Mouse (Mus musculus): ENCODE results near the gene Gcgr. TPM values are rescaled to one million over a fixed set of nuclear protein-coding genes. Genes with fewer than 3 reads are reported as not detected.

The Gcgr gene
- 1 to 10 TPM; 1.7 to 1.8 TPM for total RNA-seq (2021)

GRCm38 (mm10) chr11:120530085-120530964, at the start of gene Gcgr:
Gene Gcgr (plus strand): TSS chr11:120530699.
- DNase-seq, result peak; percentile 39

DNA sequence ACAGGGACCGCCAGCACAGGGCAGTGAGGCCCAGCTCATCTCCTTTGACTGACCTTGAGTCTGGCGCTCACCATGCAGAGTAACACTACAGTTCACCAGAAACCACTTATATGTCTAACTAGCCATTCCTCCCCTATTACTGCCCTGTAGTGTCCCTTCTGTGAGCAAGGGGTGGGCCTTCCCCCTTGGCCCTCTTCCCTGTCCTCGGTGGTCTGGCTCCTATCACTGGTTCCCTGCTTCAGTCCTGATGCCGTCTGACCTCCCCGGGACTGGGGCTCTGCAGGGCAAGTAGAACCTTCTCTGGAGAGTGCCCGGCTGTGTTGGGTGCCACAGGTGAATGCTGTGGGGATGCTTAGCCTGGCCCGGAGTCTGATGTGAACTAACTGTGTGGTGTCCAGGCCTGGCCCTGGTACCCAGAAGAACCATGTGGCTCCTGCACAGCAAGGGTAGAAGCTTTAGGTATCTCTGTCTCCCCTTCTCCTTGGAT, 47.0 kb upstream of the Gcgr start:
- no peak for DNase-seq

GRCm38 (mm10) chr11:120484265-120484981, 46.1 kb upstream of the Gcgr start, which contains the start of gene Mrpl12:
Gene Mrpl12 (plus strand): TSS chr11:120484613.
- peak; percentile 88 for DNase-seq

DNA sequence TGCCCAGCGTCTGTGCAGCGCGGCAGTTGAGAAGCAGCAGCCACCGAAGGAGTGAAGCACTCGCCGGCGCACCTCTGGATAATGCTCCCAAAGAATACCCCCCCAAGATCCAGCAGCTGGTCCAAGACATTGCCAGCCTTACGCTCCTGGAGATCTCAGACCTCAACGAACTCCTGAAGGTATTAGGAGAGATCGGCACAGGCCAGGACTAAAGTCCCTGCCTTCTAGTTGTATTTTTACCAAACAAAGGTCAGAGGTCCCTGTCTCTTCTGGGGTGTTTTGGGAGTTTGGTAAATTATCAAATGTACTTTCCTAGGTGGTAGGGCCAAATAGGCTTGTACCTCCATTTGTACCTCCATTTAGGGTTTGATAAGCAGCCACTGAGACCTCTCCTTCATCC, 45.2 kb upstream of the Gcgr start:
- no peak for DNase-seq

- DNase-seq, result no peak
Observed at GRCm38 (mm10) chr11:120488516-120488915, 42.0 kb upstream of the Gcgr start.

DNA sequence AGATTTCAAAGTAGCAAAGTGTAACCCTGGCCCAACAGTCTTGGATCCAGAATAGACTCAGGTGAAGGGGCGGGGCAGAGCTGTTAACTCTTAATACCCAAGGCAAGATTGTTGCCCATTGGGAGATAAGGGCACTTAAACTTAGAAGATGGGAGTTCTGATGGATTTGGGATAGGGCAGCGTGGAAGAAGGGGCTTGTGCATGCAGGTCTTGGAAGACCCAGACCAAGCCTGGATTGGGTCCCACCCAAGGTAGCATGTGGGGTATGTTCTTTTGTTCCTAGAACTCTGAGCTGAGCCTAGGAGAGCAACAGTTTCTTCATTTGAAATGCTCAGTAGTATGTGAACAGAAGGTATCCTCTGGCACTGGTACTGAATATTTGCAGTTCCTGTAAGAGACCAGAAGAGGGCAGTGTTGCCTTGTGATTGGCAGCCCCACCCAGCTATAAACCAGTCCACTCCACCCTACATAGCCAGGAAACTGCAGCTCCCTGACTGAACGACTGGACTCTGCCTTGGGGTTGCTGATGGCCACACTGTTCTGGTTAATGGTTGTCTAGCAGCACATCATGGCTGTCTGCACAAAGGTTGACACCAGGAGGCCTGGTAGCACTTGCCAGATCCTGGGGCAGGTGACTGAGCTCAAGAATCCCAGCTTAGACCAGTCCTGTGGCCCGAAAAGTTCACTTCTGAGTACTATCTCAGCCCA, 41.3 kb upstream of the Gcgr start:
- peak; percentile 72 for DNase-seq

DNA sequence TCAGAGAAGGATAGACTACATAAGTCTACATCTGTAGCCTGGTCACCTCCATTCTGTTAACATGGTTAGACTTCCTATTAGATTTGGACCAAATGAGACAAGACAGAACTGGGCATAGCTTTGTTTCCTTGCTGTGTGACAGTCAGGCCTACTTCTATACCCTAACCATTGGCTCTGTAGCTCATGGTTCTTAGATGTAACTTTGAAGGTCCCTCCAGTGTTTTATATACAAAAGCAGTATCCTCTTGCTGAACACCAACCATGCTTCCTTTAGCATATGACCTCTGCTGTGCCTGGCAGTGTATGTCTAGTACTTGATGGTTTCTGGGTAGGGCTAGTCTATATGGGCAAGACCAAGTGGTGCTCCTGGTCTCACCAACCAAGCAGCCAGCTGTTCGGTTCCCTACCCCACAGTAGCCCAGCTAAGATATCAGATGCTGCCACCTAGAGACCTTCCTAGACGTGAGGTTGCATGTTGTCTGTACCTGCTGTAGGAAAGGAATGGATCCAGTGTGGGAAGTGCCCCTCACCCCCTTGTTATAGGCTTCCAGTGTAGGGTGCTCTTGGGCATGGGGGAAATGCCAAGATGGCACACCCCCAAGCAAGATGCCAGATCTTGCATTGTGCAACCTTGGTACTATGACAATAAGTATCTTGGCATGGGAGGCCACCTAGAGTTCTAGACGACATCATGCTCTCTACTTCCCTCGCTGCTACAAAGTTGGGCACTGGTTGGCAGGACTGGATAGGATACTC, 40.0 kb upstream of the Gcgr start:
- DNase-seq, result no peak

GRCm38 (mm10) chr11:120491317-120492023, 39.0 kb upstream of the Gcgr start, which contains the start of gene Slc25a10:
Gene Slc25a10 (plus strand): TSS chr11:120491840.
- DNase-seq, result peak; percentile 91

DNA sequence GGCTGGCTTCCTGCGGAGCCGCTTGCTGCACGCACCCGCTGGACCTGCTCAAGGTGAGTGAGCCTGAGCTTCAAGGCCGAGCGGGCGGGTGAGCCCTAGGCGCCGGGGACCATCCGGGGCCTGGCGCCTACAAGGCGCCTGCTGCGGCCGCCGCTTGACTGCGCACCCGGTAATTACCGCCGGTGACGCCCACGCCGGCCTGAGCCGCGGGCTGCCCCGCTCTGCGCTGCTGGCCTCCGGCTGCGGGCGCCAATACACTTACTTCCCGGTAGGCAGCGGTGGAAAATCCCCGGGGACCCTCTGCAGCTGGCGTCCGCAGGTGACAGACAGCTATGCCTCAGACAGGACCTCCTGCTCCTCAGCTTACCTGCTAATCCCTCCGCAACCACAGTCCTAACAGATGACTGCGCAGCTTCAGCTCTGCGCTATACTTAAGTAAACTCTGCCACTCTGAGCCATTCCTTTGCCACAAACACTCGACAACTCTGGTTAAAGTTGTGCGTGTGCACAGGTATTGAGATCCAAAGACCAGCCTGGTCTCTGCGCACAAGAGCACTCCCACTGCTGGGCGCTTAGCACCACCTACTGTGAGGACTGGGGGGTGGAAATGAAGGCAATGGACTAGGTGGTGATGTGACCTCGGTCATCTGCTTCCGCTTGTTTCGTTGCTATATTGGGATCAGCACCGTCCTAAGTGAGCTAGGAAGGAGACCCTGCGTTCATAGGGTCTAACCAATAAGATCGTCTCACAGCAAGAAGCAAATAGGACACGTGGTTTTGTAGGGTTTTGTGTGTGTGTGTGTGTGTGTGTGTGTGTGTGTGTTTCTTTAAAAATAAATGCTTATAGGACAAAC, 38.2 kb upstream of the Gcgr start:
- DNase-seq, result peak; percentile 52

DNA sequence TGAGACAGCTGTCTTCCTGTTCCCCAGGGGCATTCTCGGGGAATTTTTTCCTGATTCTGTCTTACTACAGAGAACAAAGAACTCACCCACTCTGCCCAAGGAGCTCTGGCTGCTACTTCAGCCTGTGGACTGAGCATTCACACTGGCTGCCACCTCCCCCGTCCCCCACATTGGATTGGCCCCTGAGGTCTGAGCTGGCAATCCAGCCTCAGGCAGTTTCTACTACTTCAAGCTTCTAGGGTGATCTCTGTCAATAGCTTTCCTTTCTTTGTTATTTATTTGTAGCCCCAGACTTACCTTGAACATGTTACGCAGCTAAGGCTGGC, 37.7 kb upstream of the Gcgr start:
- DNase-seq, result no peak

- DNase-seq, result no peak
Observed at GRCm38 (mm10) chr11:120493351-120493750, 37.1 kb upstream of the Gcgr start.

GRCm38 (mm10) chr11:120493911-120494310, 36.6 kb upstream of the Gcgr start:
- no peak for DNase-seq

DNA sequence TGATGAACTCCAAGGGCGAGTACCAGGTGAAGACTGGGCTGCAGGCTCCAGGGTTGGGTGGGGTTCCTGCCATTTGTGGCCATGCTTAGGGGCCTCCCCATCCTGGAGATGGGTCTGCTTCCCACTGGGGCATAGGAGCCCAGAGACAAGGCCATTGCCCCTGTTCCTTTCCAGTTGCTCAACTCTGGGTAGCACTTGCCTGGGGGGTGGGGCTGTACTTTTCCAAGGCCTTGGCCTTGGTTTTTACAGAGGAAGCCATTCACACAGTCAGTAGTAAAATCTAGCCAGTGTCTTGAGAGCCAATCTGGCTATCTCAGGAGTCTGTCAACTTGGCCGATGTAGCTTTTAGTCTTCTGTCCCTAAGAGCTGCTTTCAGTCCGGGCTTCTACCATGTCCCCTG, 33.1 kb upstream of the Gcgr start:
- DNase-seq, result no peak

GRCm38 (mm10) chr11:120498226-120498625, 32.3 kb upstream of the Gcgr start:
- DNase-seq, result no peak

GRCm38 (mm10) chr11:120498891-120499290, 31.6 kb upstream of the Gcgr start:
- DNase-seq, result no peak

DNA sequence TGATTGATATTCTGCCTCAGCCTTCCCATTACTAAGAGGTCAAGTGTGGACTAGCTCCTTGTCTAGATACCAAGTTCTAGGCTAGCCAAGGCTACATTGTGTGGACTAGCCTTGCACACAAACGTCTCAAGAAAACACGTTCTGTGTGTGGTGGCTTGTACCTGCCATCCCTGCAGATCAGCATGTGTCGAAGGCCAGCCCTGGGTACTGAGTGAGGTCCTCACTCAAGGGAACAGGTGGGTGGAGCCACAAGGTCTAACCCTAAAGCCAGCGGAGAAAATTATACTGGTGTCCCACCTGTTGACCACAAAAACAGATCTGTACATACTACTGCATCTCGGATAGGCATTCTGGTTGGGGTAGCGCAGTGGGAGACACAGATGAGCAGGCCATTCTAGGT, 30.6 kb upstream of the Gcgr start:
- no peak for DNase-seq

GRCm38 (mm10) chr11:120500357-120500756, 30.1 kb upstream of the Gcgr start:
- no peak for DNase-seq

DNA sequence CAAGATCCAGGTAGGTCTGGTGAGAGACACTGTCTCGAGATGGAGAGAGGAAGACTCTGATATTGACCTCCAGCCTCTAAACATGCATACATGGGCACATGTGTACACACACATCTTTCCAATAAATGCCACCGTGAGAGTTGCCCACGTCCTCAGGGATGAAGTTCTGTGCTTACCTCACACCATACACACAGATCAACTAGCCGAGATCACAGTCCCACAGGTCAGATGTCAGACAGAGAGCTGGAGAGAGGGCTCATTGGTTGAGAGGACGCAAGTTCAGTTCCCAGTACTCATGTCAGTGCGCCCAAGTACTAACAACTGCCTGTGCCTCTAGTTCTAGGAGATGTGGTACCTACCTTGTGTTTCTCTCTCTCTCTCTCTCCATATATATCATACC, 29.5 kb upstream of the Gcgr start:
- no peak for DNase-seq

GRCm38 (mm10) chr11:120501701-120502100, 28.8 kb upstream of the Gcgr start:
- DNase-seq, result no peak

- no peak for DNase-seq
Observed at GRCm38 (mm10) chr11:120505661-120506060, 24.8 kb upstream of the Gcgr start.

GRCm38 (mm10) chr11:120506899-120507298, 23.6 kb upstream of the Gcgr start:
- DNase-seq, result no peak

Data from heart, postnatal 4 days (tissue).